Mouse (Mus musculus): ENCODE data around the gene Tax1bp1. TPM values are rescaled to one million over a fixed set of nuclear protein-coding genes. Genes with fewer than 3 reads are reported as not detected.
A peak's percentile ranks its signal among the peaks of the same experiment; 100 is the strongest.

Gene Tax1bp1
- total RNA-seq, 1 experiment from 2014 or later, result 185 TPM

- DNase-seq, result no peak
These were observed 5.7 kb upstream of the Tax1bp1 start for GRCm38 (mm10) chr6:52707815-52708214.

- DNase-seq, result no peak
These were observed 966 bp upstream of the Tax1bp1 start for GRCm38 (mm10) chr6:52712563-52712962.

- peak; percentile 82 for DNase-seq
These were observed 474 bp downstream of the Tax1bp1 start for GRCm38 (mm10) chr6:52713897-52714509.

- DNase-seq, result no peak
These were observed 4.1 kb downstream of the Tax1bp1 start for GRCm38 (mm10) chr6:52717493-52718192.

GRCm38 (mm10) chr6:52724805-52725439 is 11.4 kb downstream of the Tax1bp1 start:
- DNase-seq, result peak; percentile 31

- no peak for DNase-seq
These were observed 16.8 kb downstream of the Tax1bp1 start for GRCm38 (mm10) chr6:52730338-52730737.

GRCm38 (mm10) chr6:52734630-52735029 is 21.1 kb downstream of the Tax1bp1 start:
- DNase-seq, result no peak

- DNase-seq, result no peak
These were observed 39.3 kb downstream of the Tax1bp1 start for GRCm38 (mm10) chr6:52752832-52753231.

GRCm38 (mm10) chr6:52765206-52765605 is 51.7 kb downstream of the Tax1bp1 start:
- DNase-seq, result no peak

GRCm38 (mm10) chr6:52770789-52771188 is 57.3 kb downstream of the Tax1bp1 start:
- no peak for DNase-seq

GRCm38 (mm10) chr6:52773132-52773531 is 59.6 kb downstream of the Tax1bp1 start:
- no peak for DNase-seq

GRCm38 (mm10) chr6:52775350-52775749 is 61.8 kb downstream of the Tax1bp1 start:
- DNase-seq, result no peak

GRCm38 (mm10) chr6:52775956-52776355 is 62.4 kb downstream of the Tax1bp1 start:
- no peak for DNase-seq

- DNase-seq, result no peak
These were observed 63.5 kb downstream of the Tax1bp1 start for GRCm38 (mm10) chr6:52777034-52777433.

GRCm38 (mm10) chr6:52778523-52778922 is 65.0 kb downstream of the Tax1bp1 start:
- DNase-seq, result no peak

GRCm38 (mm10) chr6:52779546-52779945 is 66.0 kb downstream of the Tax1bp1 start:
- no peak for DNase-seq

- no peak for DNase-seq
These were observed 76.8 kb downstream of the Tax1bp1 start for GRCm38 (mm10) chr6:52790316-52790715.

GRCm38 (mm10) chr6:52790781-52791180 is 77.3 kb downstream of the Tax1bp1 start:
- no peak for DNase-seq

GRCm38 (mm10) chr6:52792455-52792854 is 78.9 kb downstream of the Tax1bp1 start:
- DNase-seq, result no peak

GRCm38 (mm10) chr6:52795029-52795841 is 81.7 kb downstream of the Tax1bp1 start:
- no peak for DNase-seq

GRCm38 (mm10) chr6:52796035-52796598 is 82.6 kb downstream of the Tax1bp1 start:
- peak; percentile 16 for DNase-seq

GRCm38 (mm10) chr6:52796691-52797090 is 83.2 kb downstream of the Tax1bp1 start:
- no peak for DNase-seq
